8 mouse cellular contexts compared by ENCODE assay signal in the genomic region with DNA sequence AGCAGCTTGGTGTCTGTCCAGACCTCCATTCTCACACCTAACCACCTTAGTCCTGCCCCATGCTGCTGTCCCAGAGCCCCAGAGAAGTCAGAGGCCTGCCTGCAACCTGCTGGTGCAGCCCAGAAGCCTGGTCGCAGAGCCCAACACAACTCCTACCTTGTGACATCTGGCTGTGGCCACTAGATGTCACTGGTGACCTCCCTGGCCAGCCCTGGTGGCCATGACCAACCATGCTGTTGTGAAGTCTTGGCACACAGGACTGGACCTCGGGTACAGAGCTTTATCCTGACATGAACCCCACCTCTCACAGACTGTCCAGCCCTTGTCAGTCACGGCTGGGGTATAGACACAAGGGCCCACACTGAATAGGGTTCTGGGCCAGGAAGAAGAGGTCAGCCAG. TPM values are rescaled to one million over a fixed set of nuclear protein-coding genes. Genes with fewer than 3 reads are reported as not detected.
DNase-seq lines count a peak whose midpoint lies in the region; ATAC-seq and TF ChIP-seq lines count a peak whose summit lies in the region.

No protein-coding gene starts in this region.

- H3K27ac ChIP-seq in embryonic facial prominence, embryonic 14.5 days (replicated peaks; ENCODE audit: low read depth, low read length) = no peak overlapping the region
- H3K27ac ChIP-seq in kidney, adult 2 months (ENCODE audit: insufficient read depth, low read depth, low read length) = no peak overlapping the region
- H3K27ac ChIP-seq in limb, embryonic 14.5 days (replicated peaks; ENCODE audit: low read depth, low read length) = no peak overlapping the region
- no peak overlapping the region for H3K27ac ChIP-seq in midbrain, postnatal 0 days (ENCODE audit: low read depth, low read length)
- no peak overlapping the region for H3K27ac ChIP-seq in stomach, postnatal 0 days (replicated peaks)

- H3K4me1 ChIP-seq in embryonic facial prominence, embryonic 14.5 days (ENCODE audit: control insufficient read depth, insufficient read depth, low read length) = no peaks in the 10 kb centered on the region
- no peaks in the 10 kb centered on the region for H3K4me1 ChIP-seq in kidney, adult 2 months (ENCODE audit: control insufficient read depth, insufficient read depth, low read length)
- H3K4me1 ChIP-seq in limb, embryonic 14.5 days (ENCODE audit: control insufficient read depth, insufficient read depth, low read length) = peaks cover 6% of the 10 kb centered on the region
- no peaks in the 10 kb centered on the region for H3K4me1 ChIP-seq in midbrain, postnatal 0 days (ENCODE audit: insufficient read depth, low read length)
- H3K4me1 ChIP-seq in stomach, postnatal 0 days (replicated peaks; ENCODE audit: control insufficient read depth, insufficient read depth) = no peaks in the 10 kb centered on the region

- H3K9ac ChIP-seq in embryonic facial prominence, embryonic 14.5 days (ENCODE audit: low read depth, low read length) = no peak overlapping the region
- no peak overlapping the region for H3K9ac ChIP-seq in limb, embryonic 14.5 days (ENCODE audit: low read depth, low read length, severe bottlenecking)
- no peak overlapping the region for H3K9ac ChIP-seq in midbrain, postnatal 0 days (replicated peaks; ENCODE audit: low read length, poor library complexity, severe bottlenecking)
- no peak overlapping the region for H3K9ac ChIP-seq in stomach, postnatal 0 days (ENCODE audit: low read length)

- no peak overlapping the region for H3K4me2 ChIP-seq in embryonic facial prominence, embryonic 14.5 days (ENCODE audit: low read depth, low read length)
- no peak overlapping the region for H3K4me2 ChIP-seq in limb, embryonic 14.5 days (replicated peaks; ENCODE audit: low read depth, low read length, severe bottlenecking)
- H3K4me2 ChIP-seq in midbrain, postnatal 0 days (ENCODE audit: low read depth, low read length, poor library complexity, severe bottlenecking) = no peak overlapping the region
- H3K4me2 ChIP-seq in stomach, postnatal 0 days (replicated peaks; ENCODE audit: low read depth) = no peak overlapping the region

- no peaks in the 10 kb centered on the region for H3K27me3 ChIP-seq in embryonic facial prominence, embryonic 14.5 days (replicated peaks; ENCODE audit: control insufficient read depth, insufficient read depth, low read length)
- H3K27me3 ChIP-seq in kidney, adult 2 months (replicated peaks; ENCODE audit: control insufficient read depth, insufficient read depth, low read length) = no peaks in the 10 kb centered on the region
- H3K27me3 ChIP-seq in limb, embryonic 14.5 days (ENCODE audit: control insufficient read depth, insufficient read depth, low read length) = no peaks in the 10 kb centered on the region
- no peaks in the 10 kb centered on the region for H3K27me3 ChIP-seq in midbrain, postnatal 0 days (ENCODE audit: insufficient read depth, low read length)
- no peaks in the 10 kb centered on the region for H3K27me3 ChIP-seq in stomach, postnatal 0 days (ENCODE audit: control insufficient read depth, insufficient read depth, low read length)

- 12% methylated on average over 3 of the region's 3 CpGs for WGBS in embryonic facial prominence, embryonic 14.5 days
- WGBS in kidney, adult 2 months = 6% methylated on average over 3 of the region's 3 CpGs
- 7% methylated on average over 3 of the region's 3 CpGs for WGBS in limb, embryonic 14.5 days
- 10% methylated on average over 3 of the region's 3 CpGs for WGBS in midbrain, postnatal 0 days
- WGBS in stomach, postnatal 0 days = 11% methylated on average over 3 of the region's 3 CpGs

- peak; percentile 98 for TF ChIP-seq CTCF in kidney, adult 2 months (conservative IDR thresholded peaks at IDR 0.05; ENCODE audit: insufficient read depth, insufficient read length, low read depth, low read length)
- TF ChIP-seq CTCF in midbrain, postnatal 0 days (IDR thresholded peaks at IDR 0.05) = peak; percentile 87
- TF ChIP-seq CTCF in stomach, postnatal 0 days (IDR thresholded peaks at IDR 0.05; ENCODE audit: low read depth) = peak; percentile 96

- TF ChIP-seq POLR2A in kidney, adult 2 months (IDR thresholded peaks at IDR 0.05; ENCODE audit: low read depth, low read length) = no peak
- no peak for TF ChIP-seq POLR2A in limb, embryonic 14.5 days (IDR thresholded peaks at IDR 0.05; ENCODE audit: borderline replicate concordance, extremely low read depth, insufficient read depth, insufficient read length)

- no peaks in the 10 kb centered on the region for H3K36me3 ChIP-seq in embryonic facial prominence, embryonic 14.5 days (ENCODE audit: control insufficient read depth, insufficient read depth, low read length)
- H3K36me3 ChIP-seq in kidney, adult 2 months (ENCODE audit: control insufficient read depth, insufficient read depth, low read length) = no peaks in the 10 kb centered on the region
- no peaks in the 10 kb centered on the region for H3K36me3 ChIP-seq in limb, embryonic 14.5 days (ENCODE audit: control insufficient read depth, insufficient read depth, low read length)
- no peaks in the 10 kb centered on the region for H3K36me3 ChIP-seq in midbrain, postnatal 0 days (ENCODE audit: insufficient read depth, low read length)
- no peaks in the 10 kb centered on the region for H3K36me3 ChIP-seq in stomach, postnatal 0 days (ENCODE audit: control insufficient read depth, insufficient read depth, low read length)

- ATAC-seq in embryonic facial prominence, embryonic 14.5 days (ENCODE audit: low read depth) = peak; percentile 83
- peak; percentile 58; the same call in 1 of the 2 replicates for ATAC-seq in limb, embryonic 14.5 days (ENCODE audit: low FRiP score, low read depth)
- peak; percentile 72 for ATAC-seq in midbrain, postnatal 0 days (ENCODE audit: low FRiP score)
- ATAC-seq in stomach, postnatal 0 days (ENCODE audit: low FRiP score, low TSS enrichment) = peak; percentile 80

- TF ChIP-seq EP300 in stomach, postnatal 0 days (optimal IDR thresholded peaks at IDR 0.05) = no peak

- H3K4me3 ChIP-seq in embryonic facial prominence, embryonic 14.5 days (ENCODE audit: low read depth, low read length) = no peak overlapping the region
- H3K4me3 ChIP-seq in kidney, adult 2 months (ENCODE audit: insufficient read depth, low read depth, low read length) = no peak overlapping the region
- no peak overlapping the region for H3K4me3 ChIP-seq in limb, embryonic 14.5 days (replicated peaks; ENCODE audit: low read length)
- H3K4me3 ChIP-seq in midbrain, postnatal 0 days (ENCODE audit: low read depth, low read length) = no peak overlapping the region
- H3K4me3 ChIP-seq in stomach, postnatal 0 days (ENCODE audit: low read depth, low read length) = no peak overlapping the region

- peak; percentile 34 to 35 for DNase-seq in B cell, adult 2 months
- peak; percentile 79 to 81 for DNase-seq in adrenal gland, postnatal 36 days
- peak; percentile 59 for DNase-seq in embryonic facial prominence, embryonic 14.5 days (ENCODE audit: low spot score)
- DNase-seq in heart, adult 8-10 months (ENCODE audit: low spot score) = peak; percentile 59
- DNase-seq in kidney, adult 2 months = peak; percentile 79
- DNase-seq in limb, embryonic 14.5 days (ENCODE audit: low spot score) = no peak
- DNase-seq in midbrain, postnatal 0 days (ENCODE audit: low spot score) = peak; percentile 72
- DNase-seq in stomach, postnatal 0 days (ENCODE audit: low spot score) = peak; percentile 75

- no peaks in the 10 kb centered on the region for H3K9me3 ChIP-seq in embryonic facial prominence, embryonic 14.5 days (ENCODE audit: control insufficient read depth, low read length)
- H3K9me3 ChIP-seq in limb, embryonic 14.5 days (ENCODE audit: control insufficient read depth, low read length) = no peaks in the 10 kb centered on the region
- no peaks in the 10 kb centered on the region for H3K9me3 ChIP-seq in midbrain, postnatal 0 days (ENCODE audit: low read length)
- no peaks in the 10 kb centered on the region for H3K9me3 ChIP-seq in stomach, postnatal 0 days (ENCODE audit: control insufficient read depth, low read length)

RNA-seq across cellular contexts. Expression of a gene that starts 4.3 kb away (rescaled TPM):
- total RNA-seq in adrenal gland, postnatal 36 days (2021) = not detected
- not detected in 2 replicates for polyA plus RNA-seq in embryonic facial prominence, embryonic 14.5 days (2014; fragmentation: Nextera tagmentation; extraction: Ambion mirVana)
- total RNA-seq in heart, adult 8-10 months (2022) = not detected
- 0.06 TPM in 1 of 2 replicates, not detected in the other for polyA plus RNA-seq in kidney, adult 2 months (2012; rRNA removed)
- polyA plus RNA-seq in limb, embryonic 14.5 days (2012; rRNA removed) = 0.31 TPM in 2 replicates
- polyA plus RNA-seq in limb, embryonic 14.5 days (2014; fragmentation: Nextera tagmentation; extraction: Ambion mirVana) = not detected in 2 replicates
- total RNA-seq in midbrain, postnatal 0 days (2014; rRNA removed) = not detected in 2 replicates
- polyA plus RNA-seq in midbrain, postnatal 0 days (2015; fragmentation: Nextera tagmentation; extraction: Ambion mirVana) = not detected in 2 replicates
- not detected in 2 replicates for polyA plus RNA-seq in stomach, postnatal 0 days (2015; fragmentation: Nextera tagmentation; extraction: Ambion mirVana)

RNA-seq across cellular contexts. Expression of a gene that starts 35.6 kb away (rescaled TPM):
- not detected for total RNA-seq in adrenal gland, postnatal 36 days (2021)
- 9.2 and 13.5 TPM in 2 replicates for polyA plus RNA-seq in embryonic facial prominence, embryonic 14.5 days (2014; fragmentation: Nextera tagmentation; extraction: Ambion mirVana)
- not detected for total RNA-seq in heart, adult 8-10 months (2022)
- not detected in 2 replicates for polyA plus RNA-seq in kidney, adult 2 months (2012; rRNA removed)
- polyA plus RNA-seq in limb, embryonic 14.5 days (2012; rRNA removed) = 9.5 and 13.9 TPM in 2 replicates
- 14.9 and 16.5 TPM in 2 replicates for polyA plus RNA-seq in limb, embryonic 14.5 days (2014; fragmentation: Nextera tagmentation; extraction: Ambion mirVana)
- 0.60 and 3.0 TPM in 2 replicates for total RNA-seq in midbrain, postnatal 0 days (2014; rRNA removed)
- polyA plus RNA-seq in midbrain, postnatal 0 days (2015; fragmentation: Nextera tagmentation; extraction: Ambion mirVana) = 0.63 and 1.3 TPM in 2 replicates
- polyA plus RNA-seq in stomach, postnatal 0 days (2015; fragmentation: Nextera tagmentation; extraction: Ambion mirVana) = not detected in 2 replicates

RNA-seq across cellular contexts. Expression of a gene that starts 41.4 kb away (rescaled TPM):
- total RNA-seq in adrenal gland, postnatal 36 days (2021) = 10 to 100 TPM in 1 of 2 experiments, 1 to 10 TPM in 1; 2.5 to 10.7 TPM
- polyA plus RNA-seq in embryonic facial prominence, embryonic 14.5 days (2014; fragmentation: Nextera tagmentation; extraction: Ambion mirVana) = 4.8 and 4.9 TPM in 2 replicates
- 1 to 10 TPM; 2.4 to 7.4 (median 4.8) TPM for total RNA-seq in heart, adult 8-10 months (2022)
- 16.0 and 19.2 TPM in 2 replicates for polyA plus RNA-seq in kidney, adult 2 months (2012; rRNA removed)
- polyA plus RNA-seq in limb, embryonic 14.5 days (2012; rRNA removed) = 18.2 and 22.8 TPM in 2 replicates
- 6.4 and 9.5 TPM in 2 replicates for polyA plus RNA-seq in limb, embryonic 14.5 days (2014; fragmentation: Nextera tagmentation; extraction: Ambion mirVana)
- 52.0 and 60.0 TPM in 2 replicates for total RNA-seq in midbrain, postnatal 0 days (2014; rRNA removed)
- polyA plus RNA-seq in midbrain, postnatal 0 days (2015; fragmentation: Nextera tagmentation; extraction: Ambion mirVana) = 17.5 and 22.2 TPM in 2 replicates
- polyA plus RNA-seq in stomach, postnatal 0 days (2015; fragmentation: Nextera tagmentation; extraction: Ambion mirVana) = 1.7 and 2.1 TPM in 2 replicates
